Mouse (Mus musculus): ENCODE data around the gene Map2k5.

The Map2k5 gene

DNA sequence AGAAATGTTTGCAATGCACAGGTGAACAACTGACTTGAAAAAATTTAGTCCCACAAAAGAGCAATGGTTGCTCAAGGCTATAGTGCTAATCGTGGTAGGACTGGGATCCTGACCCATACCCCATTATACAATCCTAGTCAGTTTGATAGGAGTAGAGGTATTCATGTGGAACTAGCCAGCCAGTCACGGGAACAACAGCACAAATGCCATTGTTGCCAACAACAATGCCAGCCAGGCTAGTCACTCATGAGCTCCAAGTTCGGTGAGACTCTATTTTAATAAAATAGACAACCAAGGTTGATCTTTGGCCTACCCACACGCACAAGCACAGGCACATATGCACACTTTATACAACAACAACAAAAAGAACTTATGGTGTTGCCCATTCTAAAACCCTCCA is 120.0 kb downstream of the Map2k5 start:
- DNase-seq (ENCODE audit: low spot score): no peak

DNA sequence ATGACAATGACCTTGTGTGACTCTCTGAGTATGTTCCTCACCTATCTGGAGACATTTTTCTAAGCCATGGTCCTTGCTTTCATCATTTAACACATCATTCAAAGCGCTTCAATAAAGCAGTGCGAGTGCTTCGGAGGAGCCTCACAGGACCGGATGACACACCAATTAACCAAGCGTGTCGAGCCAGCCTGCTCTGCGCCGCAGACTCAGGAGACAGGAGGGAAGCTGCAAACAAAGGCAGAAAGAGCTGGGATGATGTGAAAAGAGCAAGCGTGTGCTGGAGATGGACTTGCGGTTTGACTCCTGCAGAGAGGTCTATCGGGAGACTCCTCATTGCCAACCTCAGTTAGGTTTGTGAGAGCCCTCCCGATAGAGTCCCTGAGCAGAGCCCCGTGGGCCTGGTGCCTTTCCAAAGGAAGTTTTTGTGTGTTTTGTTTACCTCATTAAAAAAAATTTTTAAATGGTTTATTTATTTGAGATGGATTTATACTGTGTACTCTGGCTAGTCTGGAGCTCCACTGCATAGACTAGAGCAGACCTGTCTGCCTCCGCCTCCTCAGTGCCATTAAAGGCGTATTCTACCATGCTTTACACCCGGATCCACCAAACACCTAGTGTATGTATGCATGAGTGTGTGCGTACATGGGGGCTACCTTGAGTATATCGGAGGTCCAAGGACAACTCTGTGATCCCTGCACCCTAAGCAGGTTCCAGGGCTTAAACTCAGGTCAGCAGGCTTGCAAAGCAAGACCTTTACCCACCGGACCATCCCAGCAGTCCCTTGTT is 126.7 kb downstream of the Map2k5 start:
- no peak for DNase-seq (ENCODE audit: low spot score)

DNA sequence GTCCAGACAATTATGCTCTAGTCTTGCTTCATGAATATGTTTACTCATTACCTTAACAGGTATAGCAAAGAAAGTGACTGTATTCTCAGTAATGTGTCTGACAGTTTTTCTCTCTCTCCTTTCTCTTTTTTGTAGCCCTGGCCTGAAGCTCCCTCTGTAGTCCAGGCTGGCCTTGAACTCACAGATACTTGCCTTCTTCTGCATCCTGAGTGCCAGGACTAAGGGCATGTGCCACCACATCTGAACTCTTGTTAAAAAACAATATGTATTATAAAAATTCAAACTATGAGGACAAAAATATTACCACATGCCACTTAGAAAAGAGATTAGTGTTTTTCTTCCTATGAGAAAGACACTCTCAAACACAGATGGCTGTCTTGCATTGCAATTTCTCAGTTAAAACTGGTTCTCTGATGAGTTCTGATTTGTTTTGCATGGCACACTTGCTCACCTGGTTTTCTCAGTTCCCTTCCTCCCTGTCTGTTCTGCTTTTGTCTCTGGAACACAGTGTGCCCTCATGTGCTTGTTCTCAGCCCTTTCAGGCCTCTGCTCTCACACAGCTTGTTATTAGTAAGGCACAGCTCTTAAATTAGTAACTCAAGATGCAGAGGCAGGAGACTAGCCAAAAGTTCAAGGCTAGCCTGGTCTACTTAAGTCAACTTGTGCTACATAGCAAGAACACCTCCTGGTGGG is 129.5 kb downstream of the Map2k5 start:
- DNase-seq (ENCODE audit: low spot score): no peak

DNA sequence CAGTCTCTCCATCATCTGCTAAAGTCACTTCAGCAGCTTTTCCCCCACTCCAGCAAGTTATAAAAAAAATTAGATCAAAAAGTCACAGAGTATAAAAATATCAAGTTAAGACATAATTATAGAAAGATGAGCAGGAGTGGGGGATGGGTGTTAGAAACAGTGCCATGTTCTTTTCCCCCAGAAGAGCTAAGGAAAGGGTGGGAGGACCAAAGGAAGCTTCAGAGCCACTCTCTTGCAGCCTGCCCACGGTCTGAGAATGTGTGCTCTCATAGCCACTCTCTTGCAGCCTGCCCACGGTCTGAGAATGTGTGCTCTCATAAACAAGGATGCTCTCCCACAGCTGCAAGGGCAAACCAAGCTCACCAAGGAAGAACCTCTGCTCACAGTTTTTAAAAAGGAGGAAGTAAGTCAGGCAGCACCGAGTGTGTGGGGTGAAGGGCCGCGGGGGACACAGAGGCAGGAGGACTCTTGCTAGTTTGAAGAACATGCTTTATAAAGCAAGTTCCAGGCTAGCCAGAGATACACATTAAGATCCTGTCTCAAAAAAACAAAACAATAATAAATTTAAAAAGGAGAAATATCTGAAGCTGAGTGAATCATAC is 131.0 kb downstream of the Map2k5 start:
- DNase-seq (ENCODE audit: low spot score): no peak

DNA sequence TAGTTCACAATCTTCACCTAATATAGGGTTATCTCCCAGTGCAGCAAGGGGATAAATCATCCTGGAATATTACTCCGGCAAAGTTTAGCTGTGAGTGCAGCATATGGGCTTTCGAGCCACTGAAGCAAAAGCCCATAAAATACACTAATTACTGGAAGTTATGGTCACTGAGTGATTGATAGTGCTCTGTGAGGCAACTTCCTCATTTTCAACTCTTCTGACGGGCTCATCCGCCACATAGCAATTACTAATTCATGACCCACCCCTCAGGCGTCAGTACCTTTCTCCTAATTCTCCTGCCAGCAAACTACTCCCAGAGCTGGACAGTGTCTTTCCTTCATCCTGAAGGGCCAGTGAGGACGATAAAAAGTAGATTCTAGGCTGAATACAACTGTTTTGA is 135.7 kb downstream of the Map2k5 start:
- DNase-seq (ENCODE audit: low spot score): no peak

DNA sequence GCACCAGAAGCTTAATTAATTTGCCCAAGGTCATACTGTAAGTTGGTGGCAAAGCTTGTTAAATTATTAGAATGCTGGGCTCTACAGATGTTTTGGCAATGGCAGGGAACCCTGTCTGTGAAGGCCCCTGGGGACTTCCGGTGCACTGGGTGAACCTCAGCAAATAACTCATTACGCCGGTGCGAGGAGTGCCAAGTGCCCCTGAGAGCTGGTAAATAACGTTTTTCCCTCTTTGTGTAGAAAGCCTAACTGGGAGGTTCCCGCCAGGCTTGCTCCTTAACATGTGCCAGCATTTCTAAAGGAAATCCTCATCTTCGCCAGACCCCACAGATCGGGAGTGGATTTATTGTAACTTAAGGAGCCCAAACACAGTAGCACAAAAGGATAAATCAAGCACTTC is 136.5 kb downstream of the Map2k5 start:
- DNase-seq (ENCODE audit: low spot score): no peak

DNA sequence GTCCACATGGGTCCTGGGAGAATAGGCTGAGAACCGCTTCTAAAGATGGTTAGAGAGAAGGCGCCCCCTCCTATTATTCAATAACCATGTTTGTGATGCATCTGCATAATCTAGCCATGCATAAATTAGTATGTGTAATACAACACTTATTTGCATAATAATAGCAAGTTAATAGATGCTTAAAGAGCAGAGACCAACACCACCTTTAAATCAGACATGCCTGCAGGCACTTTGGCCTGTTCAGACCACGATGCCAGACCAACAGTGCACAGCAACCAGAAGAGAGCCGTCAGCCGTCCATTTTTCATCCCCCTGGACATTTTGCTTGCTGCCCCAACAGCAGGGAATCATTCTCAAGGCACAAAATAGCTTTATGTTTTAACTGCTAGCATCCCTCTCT is 143.3 kb downstream of the Map2k5 start:
- no peak for DNase-seq (ENCODE audit: low spot score)

DNA sequence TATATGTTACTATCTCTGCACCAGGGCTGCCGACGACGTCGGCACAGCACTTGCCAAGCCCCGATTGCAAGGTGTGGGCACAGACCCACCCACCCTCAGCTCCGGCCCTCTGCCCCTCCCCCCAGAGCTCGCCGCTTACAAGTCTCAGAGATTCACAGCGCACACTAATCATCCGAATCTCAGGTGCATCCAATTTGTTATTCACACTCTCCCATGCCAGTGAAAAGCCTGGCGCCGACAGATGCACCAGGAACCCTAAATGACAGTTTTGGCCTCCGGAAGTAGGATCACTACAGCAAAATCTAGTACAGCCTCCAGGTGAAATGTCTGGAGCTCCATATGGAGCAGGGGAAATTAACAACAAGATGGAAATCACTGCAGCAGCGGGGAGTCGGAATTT is 147.4 kb downstream of the Map2k5 start:
- no peak for DNase-seq (ENCODE audit: low spot score)

DNA sequence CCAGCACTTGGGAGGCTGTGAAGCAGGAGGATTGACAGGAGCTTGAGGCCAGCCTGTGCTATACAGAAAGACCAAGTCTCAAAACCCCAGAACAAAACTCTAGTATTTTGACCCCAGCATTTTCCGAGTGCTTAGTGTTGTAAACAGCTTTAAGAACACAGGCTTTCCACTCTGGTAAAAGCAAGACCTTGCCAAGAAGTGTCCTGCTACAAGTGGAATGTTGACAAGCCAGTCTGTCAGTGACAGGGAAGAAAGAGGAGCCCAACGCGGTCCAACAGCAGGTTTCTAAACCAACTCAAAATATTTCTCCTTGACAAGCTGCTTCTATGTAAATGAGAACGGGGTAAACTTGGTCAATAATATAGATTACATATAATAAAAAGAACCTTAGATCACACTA is 148.6 kb downstream of the Map2k5 start:
- no peak for DNase-seq (ENCODE audit: low spot score)

DNA sequence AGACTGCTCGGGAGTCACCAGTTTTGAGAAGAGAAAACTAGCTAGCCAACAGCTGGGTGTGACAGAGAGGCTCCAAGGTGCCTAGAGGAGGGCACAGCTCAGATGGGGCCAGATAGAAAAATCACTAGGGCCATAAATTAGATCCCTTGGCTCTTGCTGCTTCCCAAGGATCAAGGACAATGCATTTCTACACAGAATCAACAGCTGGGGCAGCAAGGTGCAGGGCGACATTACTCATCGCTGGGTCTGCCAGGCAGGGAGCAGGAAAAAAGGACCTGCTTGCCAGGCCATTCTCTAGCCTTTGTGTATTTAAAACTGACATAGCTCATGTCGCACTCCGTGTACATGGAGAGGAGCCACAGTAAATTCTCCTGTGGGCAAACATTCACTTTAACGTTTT is 155.5 kb downstream of the Map2k5 start:
- no peak for DNase-seq (ENCODE audit: low spot score)

DNA sequence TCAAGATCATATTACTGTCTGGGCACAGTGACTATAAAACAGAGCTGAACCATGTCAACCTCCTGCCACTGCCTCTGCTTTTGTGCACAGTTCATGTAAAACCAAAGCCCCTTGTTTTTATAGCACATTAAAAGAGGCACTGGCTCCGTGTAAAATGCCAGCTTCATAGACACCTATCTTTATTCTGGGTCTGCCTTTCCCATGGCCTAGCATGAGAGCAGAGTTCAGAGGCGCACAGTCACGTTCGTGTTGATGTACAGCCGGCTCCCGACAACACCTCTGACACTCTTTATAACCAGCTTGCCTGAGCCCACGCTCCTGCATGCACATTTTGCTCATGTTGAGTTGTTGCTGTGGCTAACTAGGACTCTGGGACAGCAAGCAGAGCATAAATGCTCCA is 157.9 kb downstream of the Map2k5 start:
- DNase-seq (ENCODE audit: low spot score): no peak

DNA sequence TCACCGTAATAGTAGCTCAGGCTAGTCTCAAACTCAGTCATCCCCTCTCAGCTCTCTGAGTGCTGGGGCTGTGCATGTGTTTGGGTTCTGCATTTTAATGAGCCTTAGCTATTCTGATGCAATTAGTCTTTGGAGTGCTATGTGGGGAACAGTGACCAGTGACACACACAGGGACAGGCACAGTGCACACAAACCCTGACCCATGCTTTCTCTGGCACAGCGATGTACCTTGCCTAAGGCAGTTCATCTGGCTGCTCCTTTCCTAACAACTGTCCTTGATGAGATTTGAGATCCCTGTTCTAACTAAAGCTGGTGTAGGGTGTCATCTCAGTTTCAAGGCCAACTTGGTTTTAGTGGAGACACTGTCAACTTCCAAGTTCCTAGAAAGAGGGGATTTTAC is 162.7 kb downstream of the Map2k5 start:
- DNase-seq (ENCODE audit: low spot score): no peak

DNA sequence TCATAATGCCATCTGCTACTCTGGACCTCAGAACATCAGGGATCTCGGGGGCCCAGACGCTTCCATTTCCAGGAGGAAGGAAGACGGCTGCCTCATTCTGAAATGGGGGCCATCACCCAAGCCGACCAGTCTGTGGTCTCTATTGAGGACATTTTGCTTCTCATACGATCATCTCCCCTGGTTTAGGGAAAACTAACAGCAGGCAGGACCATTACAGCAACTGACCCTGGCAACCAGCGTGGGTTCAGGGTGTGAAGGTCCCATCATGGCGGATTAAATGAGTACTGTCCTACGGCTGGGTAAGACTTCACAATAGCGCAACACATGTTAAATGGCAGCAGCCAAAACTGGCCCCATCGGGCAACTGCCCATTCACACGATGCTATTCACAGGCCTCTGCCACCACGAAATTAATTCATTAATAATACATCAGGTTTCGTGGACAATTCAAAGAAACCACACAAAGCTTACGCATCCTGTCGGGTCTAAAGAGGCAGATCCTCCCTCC is 170.9 kb downstream of the Map2k5 start:
- DNase-seq (ENCODE audit: low spot score): no peak

DNA sequence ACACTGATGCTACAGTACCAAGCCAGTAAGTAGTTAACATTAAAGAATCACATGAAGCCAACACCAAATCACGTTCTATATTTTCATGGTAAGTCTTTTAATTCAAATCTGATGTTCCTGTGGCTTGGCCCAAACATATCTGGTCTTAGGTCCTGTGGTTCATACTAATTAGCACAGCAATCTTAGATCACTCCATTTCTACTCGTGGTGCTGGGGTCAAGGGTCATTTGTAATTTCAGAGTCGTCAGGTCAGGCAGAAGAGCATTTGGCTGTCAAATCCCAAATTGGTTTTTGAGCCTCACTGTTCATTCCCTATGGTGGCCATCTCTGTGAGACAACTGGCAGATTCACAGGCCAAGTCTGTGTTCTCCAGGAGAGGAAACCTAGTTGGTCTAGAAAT is 174.2 kb downstream of the Map2k5 start:
- no peak for DNase-seq (ENCODE audit: low spot score)

DNA sequence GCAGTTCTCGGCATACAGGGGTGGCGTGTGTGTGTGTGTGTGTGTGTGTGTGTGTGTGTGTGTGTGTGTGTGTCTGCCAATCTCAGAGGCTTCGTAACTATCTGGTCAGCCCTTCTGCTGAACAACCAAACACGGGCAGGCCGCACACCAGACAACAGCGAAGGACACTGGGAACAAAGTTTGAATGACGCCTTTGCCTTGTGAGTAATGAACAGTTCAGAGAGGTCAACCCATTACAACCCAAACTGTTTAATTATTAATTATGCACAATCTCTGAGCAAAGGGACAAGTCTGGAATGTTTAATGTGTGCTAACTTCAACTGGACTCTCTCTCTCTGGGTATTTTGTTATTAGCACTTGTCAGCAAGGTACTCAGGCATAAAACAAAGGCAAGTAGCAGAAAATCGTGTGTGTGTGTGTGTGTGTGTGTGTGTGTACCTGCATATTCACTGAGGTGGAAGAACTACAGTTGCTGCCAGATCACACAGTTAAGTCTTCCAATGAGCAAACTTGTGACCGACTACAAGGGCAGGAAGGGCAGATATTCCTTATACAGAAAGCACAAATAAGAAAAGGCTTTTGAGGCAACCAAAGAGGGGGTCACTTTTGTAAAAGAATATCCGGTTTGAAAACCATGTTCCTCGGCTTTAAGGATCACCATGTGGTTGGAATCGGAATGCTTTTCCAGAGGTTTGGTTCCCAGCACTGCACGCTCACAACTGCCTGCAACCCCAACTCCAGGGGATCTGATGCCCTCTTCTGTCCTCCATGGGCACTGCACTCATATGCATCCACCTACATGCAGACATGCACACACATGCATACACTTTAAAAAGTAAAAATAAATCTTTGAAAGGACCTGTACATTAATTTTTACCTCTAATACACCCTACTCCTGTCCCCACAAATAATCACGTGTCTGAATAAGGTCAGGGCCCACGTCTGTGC is 176.1 kb downstream of the Map2k5 start:
- DNase-seq (ENCODE audit: low spot score): no peak

DNA sequence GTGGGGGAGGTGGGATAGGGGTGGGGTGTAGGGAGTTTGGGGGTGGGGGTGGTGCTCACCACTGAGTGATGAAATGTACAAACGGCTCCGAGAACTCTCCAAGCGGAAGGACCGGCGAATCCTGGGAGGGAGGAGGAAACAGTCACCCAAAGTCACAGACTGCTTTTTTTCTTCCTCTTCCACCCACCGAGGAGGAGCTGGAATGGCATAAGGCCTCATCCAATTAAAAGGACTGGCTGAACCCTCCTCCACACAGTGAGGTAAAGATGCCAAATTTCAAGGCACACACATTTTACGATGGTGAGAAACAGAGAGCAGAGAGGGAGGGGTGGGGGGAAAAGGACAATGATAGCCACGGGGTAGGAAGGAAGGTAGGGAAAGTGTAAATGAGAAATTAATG is 180.4 kb downstream of the Map2k5 start:
- DNase-seq (ENCODE audit: low spot score): no peak

DNA sequence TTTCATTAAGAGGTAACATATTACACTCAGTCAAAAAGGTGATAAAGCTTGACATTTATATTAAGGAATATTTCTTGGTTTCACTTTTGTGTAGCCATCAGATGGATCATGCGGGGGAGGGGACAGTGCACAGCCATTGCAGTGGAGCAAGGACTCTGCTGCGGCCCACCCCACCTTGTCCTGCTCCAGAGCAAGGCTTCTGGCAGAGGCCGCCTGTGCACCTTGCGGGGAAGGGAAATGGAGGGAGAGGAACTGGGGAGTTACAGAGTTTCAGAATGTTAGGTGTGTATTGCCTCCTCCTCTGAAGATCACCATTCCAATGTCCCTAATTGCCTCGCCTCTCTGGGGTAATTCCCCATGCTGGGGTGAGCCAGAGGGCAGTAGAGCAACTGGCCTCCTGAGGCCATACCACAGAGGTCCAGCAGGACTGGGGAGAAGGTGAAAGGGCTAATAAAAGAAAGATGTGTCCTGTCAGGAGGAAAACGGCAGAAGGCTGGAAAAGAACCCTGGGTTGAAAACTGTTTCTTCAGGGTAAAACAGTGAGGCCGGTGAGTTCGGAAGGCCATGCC is 181.5 kb downstream of the Map2k5 start:
- DNase-seq (ENCODE audit: low spot score): no peak

DNA sequence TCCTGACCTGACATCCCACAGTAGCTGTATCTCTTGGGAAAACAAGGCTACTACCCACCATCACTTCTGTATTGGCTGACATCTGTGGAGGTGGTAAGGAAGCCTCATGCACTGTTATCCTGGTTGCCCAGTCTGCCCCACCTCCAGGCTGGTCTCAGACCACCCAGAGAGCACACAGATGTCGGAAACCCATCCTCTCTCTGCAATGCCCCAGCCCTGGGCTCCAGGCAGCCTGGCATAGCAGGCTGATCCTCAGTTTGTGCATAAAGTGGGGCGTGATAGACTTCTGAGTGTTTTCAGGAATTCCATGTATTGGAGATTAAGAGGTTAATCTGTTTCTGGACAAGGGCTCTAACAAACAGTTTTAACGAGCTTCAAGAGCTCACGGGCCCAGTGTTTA is 182.2 kb downstream of the Map2k5 start:
- DNase-seq (ENCODE audit: low spot score): no peak

DNA sequence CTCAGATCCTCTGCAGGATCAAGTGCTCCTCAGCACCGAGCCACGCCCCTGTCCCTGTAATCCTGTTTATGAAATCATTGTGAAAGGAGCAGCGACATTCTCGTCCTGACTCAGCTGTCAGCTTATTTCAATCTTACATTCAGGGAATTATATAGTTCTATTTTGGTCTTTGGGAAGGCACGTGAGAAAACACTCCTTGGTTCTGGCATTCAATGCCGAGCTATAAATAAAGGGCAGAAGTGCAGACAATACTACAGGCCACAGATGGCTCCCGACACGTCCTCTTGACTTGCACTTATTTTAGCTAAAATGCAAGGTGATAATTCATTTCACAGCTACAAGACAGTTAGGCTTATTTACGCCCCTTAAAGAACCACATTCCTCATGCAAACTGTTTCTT is 182.9 kb downstream of the Map2k5 start:
- no peak for DNase-seq (ENCODE audit: low spot score)

DNA sequence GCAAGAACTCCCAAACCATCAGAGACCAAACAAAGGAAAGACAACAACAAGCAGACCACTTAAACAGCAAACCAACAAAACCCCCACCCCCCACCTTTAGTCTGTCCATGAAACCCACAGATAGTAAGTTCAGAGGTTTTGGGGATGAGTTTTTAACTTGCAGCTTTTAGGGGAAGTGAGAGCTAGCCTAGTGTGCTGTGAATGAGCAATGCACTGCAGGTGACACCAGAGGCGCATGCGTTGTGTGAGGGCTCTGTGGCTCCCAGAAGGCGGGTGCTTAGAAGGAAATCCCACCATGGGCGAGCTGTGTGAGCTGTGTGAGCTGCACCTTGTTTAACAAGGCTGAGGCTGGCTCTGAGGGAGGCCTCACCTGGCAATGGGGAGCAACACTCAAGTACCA is 184.9 kb downstream of the Map2k5 start:
- no peak for DNase-seq (ENCODE audit: low spot score)

DNA sequence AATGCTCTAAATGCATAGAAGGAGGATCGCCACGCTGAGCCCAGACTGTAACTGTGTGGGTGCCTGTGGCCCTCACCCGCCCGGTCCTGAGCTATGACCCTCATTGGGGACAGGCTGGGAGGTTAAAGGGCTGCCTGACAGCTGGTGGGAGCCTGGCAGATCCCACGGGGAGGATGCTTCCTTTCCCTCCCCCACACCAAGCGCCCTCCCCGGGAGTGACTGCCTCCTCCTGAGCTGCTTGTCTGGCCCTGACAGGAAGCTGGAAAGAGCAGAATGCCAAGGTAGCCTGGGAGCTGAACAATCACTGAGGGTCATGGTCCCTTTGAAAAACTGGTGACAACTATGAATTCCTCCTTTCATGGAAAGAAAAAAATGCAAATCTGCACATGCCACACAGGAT is 190.4 kb downstream of the Map2k5 start:
- DNase-seq (ENCODE audit: low spot score): peak; percentile 55

DNA sequence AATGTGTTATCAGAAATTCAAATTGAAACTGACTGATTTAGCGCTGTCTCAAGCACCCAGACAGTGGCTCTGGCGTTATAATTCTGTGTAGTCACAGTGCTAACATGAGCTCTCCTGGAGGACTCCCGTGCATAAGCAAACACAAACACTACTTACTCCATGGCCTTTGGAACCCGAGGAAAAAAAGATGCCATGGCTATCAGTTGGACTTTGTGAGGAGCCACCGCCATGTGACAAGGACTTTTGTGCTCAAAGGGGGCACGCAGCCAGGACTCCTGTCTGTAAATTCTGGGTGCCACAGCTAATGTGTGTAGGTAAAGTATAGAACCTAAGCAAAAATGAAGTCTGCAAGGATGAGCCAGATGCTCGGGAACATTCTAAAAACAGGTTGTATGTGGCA is 192.5 kb downstream of the Map2k5 start:
- no peak for DNase-seq (ENCODE audit: low spot score)
